Mouse (Mus musculus): Measurements from ENCODE around the gene Prorsd1.

- TF ChIP-seq ZC3H11A (IDR thresholded peaks at IDR 0.05; ENCODE audit: low read depth, low read length) (no peak), POLR2A (IDR thresholded peaks at IDR 0.05; ENCODE audit: low read depth, low read length) (no peak), MAX (IDR thresholded peaks at IDR 0.05; ENCODE audit: low read length) (no peak)
Measured at GRCm38 (mm10) chr11:29512818-29513535, 1.9 kb downstream of the Prorsd1 start.

All from CH12.LX (cell line).